Mouse (Mus musculus): ENCODE measurements around the gene Ugt1a9. TPM values are rescaled to one million over a fixed set of nuclear protein-coding genes. Genes with fewer than 3 reads are reported as not detected.
"Not testable (repeated sequence)": the region's sequence is repeated elsewhere in the genome, so short reads cannot be mapped to it uniquely, and the experiment has no call there.

The Ugt1a9 gene
- polyA plus RNA-seq (2012; rRNA removed) (0.06 and 0.21 TPM in 2 replicates), polyA plus RNA-seq (2014; fragmentation: Nextera tagmentation; extraction: Ambion mirVana) (0.24 and 0.34 TPM in 2 replicates)

DNA sequence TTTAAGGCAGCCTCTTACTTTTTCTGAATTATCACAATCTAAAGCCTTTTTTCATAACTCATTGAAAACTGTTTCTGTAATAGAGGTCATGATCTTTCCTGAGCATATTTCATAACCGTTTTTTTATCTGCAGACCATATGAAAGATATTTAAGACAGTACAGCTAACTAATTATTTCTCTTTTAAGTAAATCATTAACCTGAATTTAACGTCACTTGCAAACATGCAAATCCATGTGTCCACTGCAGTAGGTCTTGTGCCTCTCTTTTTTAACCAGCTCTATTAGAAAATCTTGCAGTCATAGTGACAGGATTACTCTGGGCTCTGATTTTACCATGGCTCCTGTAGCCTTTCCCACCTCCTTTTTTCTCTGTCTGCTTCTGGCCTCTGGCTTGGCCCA, at the start of gene Ugt1a9:
Gene Ugt1a9, plus strand, starts transcription at position 306 of the 400 bp plus-strand sequence.
- WGBS (ENCODE audit: insufficient replicate concordance) = 45% methylated on average over 2 of the region's 2 CpGs
- H3K4me1 ChIP-seq (replicated peaks; ENCODE audit: control insufficient read depth in 2 of 2, insufficient read depth in 2 of 2, low read length in 1 of 2) = no peaks in the 10 kb centered on the region
- H3K9ac ChIP-seq (replicated peaks) = no peak within 1 kb of the TSS
- ATAC-seq (ENCODE audit: insufficient read depth) (no peak), DNase-seq (ENCODE audit: low read depth in 3 of 3, low spot score in 3 of 3) (no peak)
- H3K36me3 ChIP-seq (replicated peaks; ENCODE audit: control insufficient read depth, insufficient read depth, low read depth) = no peaks in the 10 kb centered on the region
- H3K9me3 ChIP-seq (ENCODE audit: control insufficient read depth, low read length) = no peaks in the 10 kb centered on the region
- H3K27ac ChIP-seq = no peak within 1 kb of the TSS
- H3K4me3 ChIP-seq (ENCODE audit: insufficient read depth in 1 of 2, low read depth in 2 of 2, low read length in 2 of 2) = no peak within 1 kb of the TSS
- no peaks in the 10 kb centered on the region for H3K27me3 ChIP-seq (ENCODE audit: control insufficient read depth, insufficient read depth, low read length)
- no peak within 1 kb of the TSS for H3K4me2 ChIP-seq (ENCODE audit: low read depth)
- TF ChIP-seq EP300 (IDR thresholded peaks at IDR 0.05; ENCODE audit: low read depth) = no peak
- TF ChIP-seq CTCF (IDR thresholded peaks at IDR 0.05; ENCODE audit: low read depth) = no peak

DNA sequence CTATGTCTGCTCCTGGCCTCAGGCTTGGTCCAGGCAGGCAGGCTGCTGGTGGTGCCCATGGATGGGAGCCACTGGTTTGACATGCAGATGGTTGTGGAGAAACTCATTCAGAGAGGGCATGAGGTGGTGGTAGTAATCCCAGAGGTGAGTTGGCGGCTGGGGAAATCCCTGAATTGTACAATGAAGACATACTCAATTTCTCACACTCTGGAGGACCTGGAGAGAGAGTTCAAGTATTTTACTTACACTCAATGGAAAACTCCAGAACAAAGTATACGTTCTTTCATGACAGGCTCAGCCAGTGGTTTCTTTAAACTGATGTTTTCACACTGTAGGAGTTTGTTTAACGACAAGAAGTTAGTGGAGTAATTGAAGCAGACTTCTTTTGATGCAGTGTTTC, 45.4 kb upstream of the Ugt1a9 start:
- H3K9me3 ChIP-seq (ENCODE audit: control insufficient read depth, low read length); H3K4me1 ChIP-seq (replicated peaks; ENCODE audit: control insufficient read depth in 2 of 2, insufficient read depth in 2 of 2, low read length in 1 of 2); DNase-seq (ENCODE audit: low read depth in 3 of 3, low spot score in 3 of 3); ATAC-seq (ENCODE audit: insufficient read depth); H3K4me2 ChIP-seq (ENCODE audit: low read depth); H3K36me3 ChIP-seq (replicated peaks; ENCODE audit: control insufficient read depth, insufficient read depth, low read depth); H3K9ac ChIP-seq (replicated peaks); H3K27ac ChIP-seq; H3K27me3 ChIP-seq (ENCODE audit: control insufficient read depth, insufficient read depth, low read length); H3K4me3 ChIP-seq (ENCODE audit: insufficient read depth in 1 of 2, low read depth in 2 of 2, low read length in 2 of 2): not testable (repeated sequence)
- WGBS (ENCODE audit: insufficient replicate concordance) = 54% methylated on average over 3 of the region's 3 CpGs

DNA sequence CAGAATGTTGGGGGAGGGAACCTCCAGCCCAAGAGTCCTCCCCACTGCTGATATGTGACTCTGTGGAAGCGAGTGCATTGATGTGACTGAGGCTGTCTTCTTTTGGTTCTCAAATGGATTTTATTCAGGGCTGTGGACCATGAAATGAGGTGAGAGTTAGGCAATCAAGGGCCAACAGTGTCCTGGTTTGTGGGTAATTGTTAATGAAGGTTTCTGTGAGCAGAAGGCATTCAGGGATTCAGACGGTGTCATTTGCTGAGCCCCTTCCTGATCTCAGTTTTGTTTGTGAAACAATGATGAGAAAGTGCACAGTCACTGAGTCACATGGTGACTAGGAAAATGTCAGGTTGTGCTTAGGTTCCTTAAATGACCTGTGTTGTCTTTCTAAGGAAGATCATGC, 27.6 kb upstream of the Ugt1a9 start:
- 25% methylated on average over 1 of the region's 2 CpGs for WGBS (ENCODE audit: insufficient replicate concordance)
- not testable (repeated sequence) for H3K27me3 ChIP-seq (ENCODE audit: control insufficient read depth, insufficient read depth, low read length); ATAC-seq (ENCODE audit: insufficient read depth); H3K4me2 ChIP-seq (ENCODE audit: low read depth); H3K9me3 ChIP-seq (ENCODE audit: control insufficient read depth, low read length); H3K4me3 ChIP-seq (ENCODE audit: insufficient read depth in 1 of 2, low read depth in 2 of 2, low read length in 2 of 2); H3K27ac ChIP-seq; H3K9ac ChIP-seq (replicated peaks); H3K4me1 ChIP-seq (replicated peaks; ENCODE audit: control insufficient read depth in 2 of 2, insufficient read depth in 2 of 2, low read length in 1 of 2); DNase-seq (ENCODE audit: low read depth in 3 of 3, low spot score in 3 of 3); H3K36me3 ChIP-seq (replicated peaks; ENCODE audit: control insufficient read depth, insufficient read depth, low read depth)

DNA sequence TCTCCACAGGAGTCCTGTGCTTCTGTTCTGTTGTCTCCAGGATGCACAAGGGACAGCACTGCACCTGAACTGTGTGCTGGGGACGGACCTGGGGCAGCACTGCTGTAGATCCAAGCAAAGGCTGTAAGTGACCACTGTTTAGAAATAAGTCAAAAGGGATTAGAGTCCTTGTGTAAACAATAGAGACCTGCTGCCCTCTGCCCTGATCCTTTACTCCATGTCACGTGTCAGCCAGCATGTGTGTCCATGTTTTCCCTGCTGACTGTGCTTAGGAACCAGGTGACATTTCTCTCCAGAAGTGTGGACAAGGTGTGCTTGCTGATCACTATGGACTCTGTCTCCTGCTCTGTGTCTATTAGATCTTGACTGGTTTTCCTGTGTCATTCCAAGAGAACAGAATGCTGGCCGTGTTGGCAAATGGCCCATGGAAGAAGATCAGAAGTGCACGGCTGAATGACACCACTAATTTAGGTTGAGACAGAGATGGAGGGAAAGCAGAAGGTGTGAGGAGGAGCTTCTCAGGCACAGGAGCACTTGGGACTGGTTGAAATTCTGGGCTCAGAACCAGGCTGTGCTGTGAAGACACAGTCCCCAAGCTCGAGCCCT, 25.7 kb upstream of the Ugt1a9 start:
- H3K36me3 ChIP-seq (replicated peaks; ENCODE audit: control insufficient read depth, insufficient read depth, low read depth); H3K4me2 ChIP-seq (ENCODE audit: low read depth); H3K27ac ChIP-seq; H3K4me1 ChIP-seq (replicated peaks; ENCODE audit: control insufficient read depth in 2 of 2, insufficient read depth in 2 of 2, low read length in 1 of 2); H3K27me3 ChIP-seq (ENCODE audit: control insufficient read depth, insufficient read depth, low read length); H3K9ac ChIP-seq (replicated peaks); H3K4me3 ChIP-seq (ENCODE audit: insufficient read depth in 1 of 2, low read depth in 2 of 2, low read length in 2 of 2); H3K9me3 ChIP-seq (ENCODE audit: control insufficient read depth, low read length): not testable (repeated sequence)
- peak in 2 of 3 experiments; percentile 12 to 16 for DNase-seq (ENCODE audit: low read depth in 3 of 3, low spot score in 3 of 3)
- 50% methylated on average over 3 of the region's 5 CpGs for WGBS (ENCODE audit: insufficient replicate concordance)
- peak; percentile 48; the same call in 1 of the 2 replicates for ATAC-seq (ENCODE audit: insufficient read depth)

DNA sequence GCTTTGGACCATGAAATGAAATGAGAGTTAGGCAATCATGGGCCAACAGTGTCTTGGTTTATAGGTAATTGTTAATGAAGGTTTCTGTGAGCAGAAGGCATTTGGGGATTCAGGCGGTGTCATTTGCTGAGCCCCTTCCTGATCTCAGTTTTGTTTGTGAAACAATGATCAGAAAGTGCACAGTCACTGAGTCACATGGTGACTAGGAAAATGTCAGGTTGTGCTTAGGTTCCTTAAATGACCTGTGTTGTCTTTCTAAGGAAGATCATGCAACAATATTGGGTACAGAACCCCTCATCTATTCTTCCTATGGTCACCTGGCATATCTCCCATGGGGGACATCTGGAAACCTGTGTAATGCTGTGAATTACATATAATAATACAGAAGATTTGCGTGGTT, 23.2 kb upstream of the Ugt1a9 start:
- H3K4me1 ChIP-seq (replicated peaks; ENCODE audit: control insufficient read depth in 2 of 2, insufficient read depth in 2 of 2, low read length in 1 of 2); H3K9me3 ChIP-seq (ENCODE audit: control insufficient read depth, low read length); ATAC-seq (ENCODE audit: insufficient read depth); DNase-seq (ENCODE audit: low read depth in 3 of 3, low spot score in 3 of 3); H3K27ac ChIP-seq; H3K4me3 ChIP-seq (ENCODE audit: insufficient read depth in 1 of 2, low read depth in 2 of 2, low read length in 2 of 2); H3K36me3 ChIP-seq (replicated peaks; ENCODE audit: control insufficient read depth, insufficient read depth, low read depth); H3K4me2 ChIP-seq (ENCODE audit: low read depth); H3K27me3 ChIP-seq (ENCODE audit: control insufficient read depth, insufficient read depth, low read length); H3K9ac ChIP-seq (replicated peaks): not testable (repeated sequence)
- 46% methylated on average over 2 of the region's 2 CpGs for WGBS (ENCODE audit: insufficient replicate concordance)

Measured in liver, embryonic 14.5 days (tissue).